In the genomic region with DNA sequence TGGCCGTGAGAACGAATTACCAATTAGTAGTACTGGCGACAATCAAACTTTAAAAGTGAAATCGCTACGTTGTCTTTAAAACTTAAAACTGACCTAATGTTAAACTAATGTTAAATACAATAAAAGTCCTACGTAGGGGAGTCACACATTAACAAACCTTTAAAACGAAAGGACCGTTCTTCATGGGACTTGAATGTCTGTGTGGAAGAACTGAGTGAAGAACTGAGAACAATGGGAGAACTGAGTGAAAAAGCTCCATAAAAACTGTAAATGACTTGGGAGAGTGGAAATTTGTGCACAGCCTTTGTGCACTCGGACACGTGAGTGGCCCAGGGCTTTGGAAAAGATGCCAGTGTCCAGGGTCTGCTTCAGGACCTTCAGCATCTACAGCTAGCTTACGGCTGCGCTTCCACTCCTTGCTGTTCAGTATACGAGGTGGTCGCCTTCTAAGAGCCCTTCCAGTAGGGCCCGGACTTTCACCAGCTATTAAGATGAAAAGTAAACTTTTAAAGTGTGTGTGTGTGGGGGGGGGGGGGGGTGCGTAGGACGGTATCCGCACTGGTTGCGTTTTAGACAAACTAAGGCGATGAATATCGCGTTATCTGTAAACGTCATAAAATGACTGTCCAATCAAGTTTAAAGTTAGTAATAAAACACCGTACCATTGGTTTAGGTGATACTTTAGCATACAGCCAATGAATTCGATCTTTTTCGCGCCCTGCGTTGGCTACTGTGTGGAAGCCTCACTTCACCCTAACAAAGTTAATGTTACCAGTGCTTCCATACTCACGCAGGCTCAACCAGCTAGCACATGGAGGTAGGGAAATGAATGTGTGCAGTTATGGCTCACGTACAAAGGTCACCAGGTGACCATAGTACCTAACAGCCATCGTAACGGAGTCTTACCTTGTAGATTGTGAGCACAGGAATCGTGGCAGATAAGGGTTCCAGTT, we compare ENCODE assay signal across 8 mouse cellular contexts. TPM values are rescaled to one million over a fixed set of nuclear protein-coding genes. Genes with fewer than 3 reads are reported as not detected.
DNase-seq lines count a peak whose midpoint lies in the region; ATAC-seq and TF ChIP-seq lines count a peak whose summit lies in the region.

No protein-coding gene starts in this region.

- H3K27ac ChIP-seq in embryonic facial prominence, embryonic 11.5 days (replicated peaks; ENCODE audit: low read depth, low read length): peak overlapping the region; percentile 99
- peak overlapping the region; percentile 93 for H3K27ac ChIP-seq in limb, embryonic 10.5 days
- H3K27ac ChIP-seq in midbrain, embryonic 12.5 days (replicated peaks): peak overlapping the region; percentile 95
- peak overlapping the region; percentile 84 for H3K27ac ChIP-seq in small intestine, adult 2 months (ENCODE audit: insufficient read depth, low read depth, low read length)

- no peaks in the 10 kb centered on the region for H3K27me3 ChIP-seq in embryonic facial prominence, embryonic 11.5 days (ENCODE audit: control insufficient read depth, insufficient read depth, low read length)
- no peaks in the 10 kb centered on the region for H3K27me3 ChIP-seq in limb, embryonic 10.5 days (ENCODE audit: low read depth, poor library complexity, severe bottlenecking)
- no peaks in the 10 kb centered on the region for H3K27me3 ChIP-seq in midbrain, embryonic 12.5 days
- no peaks in the 10 kb centered on the region for H3K27me3 ChIP-seq in small intestine, adult 2 months (ENCODE audit: control insufficient read depth, insufficient read depth, low read length)

- H3K9me3 ChIP-seq in embryonic facial prominence, embryonic 11.5 days (replicated peaks; ENCODE audit: control insufficient read depth, low read length): no peaks in the 10 kb centered on the region
- no peaks in the 10 kb centered on the region for H3K9me3 ChIP-seq in limb, embryonic 10.5 days (replicated peaks)
- H3K9me3 ChIP-seq in midbrain, embryonic 12.5 days: no peaks in the 10 kb centered on the region

- ATAC-seq in embryonic facial prominence, embryonic 11.5 days (replicated peaks; ENCODE audit: insufficient number of reproducible peaks, low FRiP score, low TSS enrichment, low read depth): peak; percentile 84
- ATAC-seq in midbrain, embryonic 12.5 days (ENCODE audit: low FRiP score, low read depth): peak; percentile 84

- H3K4me1 ChIP-seq in embryonic facial prominence, embryonic 11.5 days (ENCODE audit: control insufficient read depth, insufficient read depth, low read length): no peaks in the 10 kb centered on the region
- H3K4me1 ChIP-seq in limb, embryonic 10.5 days: peaks cover 19% of the 10 kb centered on the region
- peaks cover 27% of the 10 kb centered on the region for H3K4me1 ChIP-seq in midbrain, embryonic 12.5 days
- H3K4me1 ChIP-seq in small intestine, adult 2 months (ENCODE audit: control insufficient read depth, insufficient read depth, insufficient read length, low read length): peaks cover 6% of the 10 kb centered on the region; the same call in 1 of the 2 replicates

- WGBS in embryonic facial prominence, embryonic 11.5 days: 6% methylated on average over 33 of the region's 33 CpGs
- 8% methylated on average over 33 of the region's 33 CpGs for WGBS in limb, embryonic 10.5 days
- WGBS in midbrain, embryonic 12.5 days: 6% methylated on average over 32 of the region's 33 CpGs
- WGBS in small intestine, adult 2 months: 1% methylated on average over 33 of the region's 33 CpGs

- DNase-seq in urinary bladder, adult 18-20 months (ENCODE audit: low spot score in 2 of 2): peak; percentile 15 to 16
- no peak for DNase-seq in urinary bladder, adult 2 months (ENCODE audit: low spot score)
- peak; percentile 94 for DNase-seq in embryonic facial prominence, embryonic 11.5 days (ENCODE audit: low spot score)
- DNase-seq in heart, adult 18-20 months: peak; percentile 69 to 82
- peak; percentile 28 for DNase-seq in kidney, adult 18-20 months
- peak; percentile 79 for DNase-seq in limb, embryonic 10.5 days (ENCODE audit: low spot score)

- no peak for TF ChIP-seq POLR2A in small intestine, adult 2 months (IDR thresholded peaks at IDR 0.05; ENCODE audit: low read depth, low read length)

- H3K4me2 ChIP-seq in embryonic facial prominence, embryonic 11.5 days (ENCODE audit: low read depth, low read length): peak overlapping the region; percentile 88
- H3K4me2 ChIP-seq in midbrain, embryonic 12.5 days (replicated peaks): peak overlapping the region; percentile 90

- H3K9ac ChIP-seq in embryonic facial prominence, embryonic 11.5 days (replicated peaks; ENCODE audit: low read length): peak overlapping the region; percentile 96
- H3K9ac ChIP-seq in midbrain, embryonic 12.5 days (replicated peaks): peak overlapping the region; percentile 83

- H3K4me3 ChIP-seq in embryonic facial prominence, embryonic 11.5 days (ENCODE audit: low read depth, low read length): peak overlapping the region; percentile 70
- peak overlapping the region; percentile 61 for H3K4me3 ChIP-seq in limb, embryonic 10.5 days
- peak overlapping the region; percentile 57 for H3K4me3 ChIP-seq in midbrain, embryonic 12.5 days
- peak overlapping the region; percentile 75 for H3K4me3 ChIP-seq in small intestine, adult 2 months (ENCODE audit: low read depth, low read length)

- no peaks in the 10 kb centered on the region for H3K36me3 ChIP-seq in embryonic facial prominence, embryonic 11.5 days (replicated peaks; ENCODE audit: control insufficient read depth, insufficient read depth, low read depth, low read length)
- no peaks in the 10 kb centered on the region for H3K36me3 ChIP-seq in limb, embryonic 10.5 days
- no peaks in the 10 kb centered on the region for H3K36me3 ChIP-seq in midbrain, embryonic 12.5 days
- H3K36me3 ChIP-seq in small intestine, adult 2 months (ENCODE audit: control insufficient read depth, insufficient read depth, low read length): no peaks in the 10 kb centered on the region

- TF ChIP-seq CTCF in small intestine, adult 2 months (IDR thresholded peaks at IDR 0.05; ENCODE audit: extremely low read depth, insufficient read length, insufficient replicate concordance, low read depth, low read length): no peak

RNA-seq across cellular contexts. Expression of gene Hist1h1b, which starts 1.3 kb away (rescaled TPM):
- polyA plus RNA-seq in urinary bladder, adult 2 months (2012; rRNA removed): 0.39 and 0.44 TPM in 2 replicates
- polyA plus RNA-seq in embryonic facial prominence, embryonic 11.5 days (2014; fragmentation: Nextera tagmentation; extraction: Ambion mirVana): 20.2 and 23.6 TPM in 2 replicates
- total RNA-seq in heart, adult 18-20 months (2021): 1 to 10 TPM; 3.5 to 4.0 TPM
- polyA plus RNA-seq in limb, embryonic 10.5 days (2016; fragmentation: Nextera tagmentation; extraction: Ambion mirVana): 33.1 and 40.9 TPM in 2 replicates
- polyA plus RNA-seq in midbrain, embryonic 12.5 days (2016; fragmentation: Nextera tagmentation; extraction: Ambion mirVana): 30.4 and 37.6 TPM in 2 replicates
- 2.0 and 2.6 TPM in 2 replicates for polyA plus RNA-seq in small intestine, adult 2 months (2012; rRNA removed)

RNA-seq across cellular contexts. Expression of gene Hist1h3i, which starts 4.1 kb away (rescaled TPM):
- 0.65 and 0.96 TPM in 2 replicates for polyA plus RNA-seq in urinary bladder, adult 2 months (2012; rRNA removed)
- 270 and 294 TPM in 2 replicates for polyA plus RNA-seq in embryonic facial prominence, embryonic 11.5 days (2014; fragmentation: Nextera tagmentation; extraction: Ambion mirVana)
- 10 to 100 TPM; 10.2 to 11.2 TPM for total RNA-seq in heart, adult 18-20 months (2021)
- 131 and 133 TPM in 2 replicates for polyA plus RNA-seq in limb, embryonic 10.5 days (2016; fragmentation: Nextera tagmentation; extraction: Ambion mirVana)
- 155 and 164 TPM in 2 replicates for polyA plus RNA-seq in midbrain, embryonic 12.5 days (2016; fragmentation: Nextera tagmentation; extraction: Ambion mirVana)
- 57.4 and 74.0 TPM in 2 replicates for polyA plus RNA-seq in small intestine, adult 2 months (2012; rRNA removed)

RNA-seq across cellular contexts. Expression of gene Hist1h2an, which starts 7.9 kb away (rescaled TPM):
- polyA plus RNA-seq in urinary bladder, adult 2 months (2012; rRNA removed): not detected in 2 replicates
- 3.7 and 7.3 TPM in 2 replicates for polyA plus RNA-seq in embryonic facial prominence, embryonic 11.5 days (2014; fragmentation: Nextera tagmentation; extraction: Ambion mirVana)
- total RNA-seq in heart, adult 18-20 months (2021): 1 to 10 TPM; 1.0 to 5.3 TPM
- polyA plus RNA-seq in limb, embryonic 10.5 days (2016; fragmentation: Nextera tagmentation; extraction: Ambion mirVana): 5.4 and 9.9 TPM in 2 replicates
- 6.1 and 12.2 TPM in 2 replicates for polyA plus RNA-seq in midbrain, embryonic 12.5 days (2016; fragmentation: Nextera tagmentation; extraction: Ambion mirVana)
- polyA plus RNA-seq in small intestine, adult 2 months (2012; rRNA removed): 33.8 and 67.8 TPM in 2 replicates

RNA-seq across cellular contexts. Expression of gene Hist1h2bp, which starts 8.2 kb away (rescaled TPM):
- 0.16 TPM in 1 of 2 replicates, not detected in the other for polyA plus RNA-seq in urinary bladder, adult 2 months (2012; rRNA removed)
- polyA plus RNA-seq in embryonic facial prominence, embryonic 11.5 days (2014; fragmentation: Nextera tagmentation; extraction: Ambion mirVana): 3.1 and 3.8 TPM in 2 replicates
- 1 to 10 TPM; 3.3 to 4.2 TPM for total RNA-seq in heart, adult 18-20 months (2021)
- 3.4 and 5.5 TPM in 2 replicates for polyA plus RNA-seq in limb, embryonic 10.5 days (2016; fragmentation: Nextera tagmentation; extraction: Ambion mirVana)
- polyA plus RNA-seq in midbrain, embryonic 12.5 days (2016; fragmentation: Nextera tagmentation; extraction: Ambion mirVana): 1.9 and 2.4 TPM in 2 replicates
- 2.7 and 8.3 TPM in 2 replicates for polyA plus RNA-seq in small intestine, adult 2 months (2012; rRNA removed)

RNA-seq across cellular contexts. Expression of gene Hist1h2bn, which starts 25.2 kb away (rescaled TPM):
- polyA plus RNA-seq in urinary bladder, adult 2 months (2012; rRNA removed): 0.96 and 1.9 TPM in 2 replicates
- 1.2 and 1.9 TPM in 2 replicates for polyA plus RNA-seq in embryonic facial prominence, embryonic 11.5 days (2014; fragmentation: Nextera tagmentation; extraction: Ambion mirVana)
- total RNA-seq in heart, adult 18-20 months (2021): 1 to 10 TPM; 4.3 to 4.8 TPM
- polyA plus RNA-seq in limb, embryonic 10.5 days (2016; fragmentation: Nextera tagmentation; extraction: Ambion mirVana): 1.4 and 3.8 TPM in 2 replicates
- 3.9 and 6.3 TPM in 2 replicates for polyA plus RNA-seq in midbrain, embryonic 12.5 days (2016; fragmentation: Nextera tagmentation; extraction: Ambion mirVana)
- polyA plus RNA-seq in small intestine, adult 2 months (2012; rRNA removed): 13.6 and 21.8 TPM in 2 replicates

Comparison
In these comparisons a context has a peak if more than half of its experiments do, and no peak if none do; other contexts are left out.
1. RNA of gene Hist1h3i, which starts 4.1 kb away (polyA plus RNA-seq): 270 to 294 TPM in embryonic facial prominence, embryonic 11.5 days, 155 to 164 TPM in midbrain, embryonic 12.5 days, 131 to 133 TPM in limb, embryonic 10.5 days and 57.4 to 74.0 TPM in small intestine, adult 2 months; 0.65 to 0.96 TPM in urinary bladder, adult 2 months; every median in the first group is over 10 times any median in the second.
2. Peak in every context shown above with its lines, with median percentiles within 50 percentile points of each other: H3K27ac ChIP-seq and H3K4me3 ChIP-seq.